Mouse (Mus musculus) lung, postnatal 4 days (tissue): ENCODE measurements around the gene Psma5.

Experiments used
- DNase-seq, 2 experiments: peaks; one replicate each; pipeline ENCODE4 v3.0.0; 2021

Psma5 gene

DNA sequence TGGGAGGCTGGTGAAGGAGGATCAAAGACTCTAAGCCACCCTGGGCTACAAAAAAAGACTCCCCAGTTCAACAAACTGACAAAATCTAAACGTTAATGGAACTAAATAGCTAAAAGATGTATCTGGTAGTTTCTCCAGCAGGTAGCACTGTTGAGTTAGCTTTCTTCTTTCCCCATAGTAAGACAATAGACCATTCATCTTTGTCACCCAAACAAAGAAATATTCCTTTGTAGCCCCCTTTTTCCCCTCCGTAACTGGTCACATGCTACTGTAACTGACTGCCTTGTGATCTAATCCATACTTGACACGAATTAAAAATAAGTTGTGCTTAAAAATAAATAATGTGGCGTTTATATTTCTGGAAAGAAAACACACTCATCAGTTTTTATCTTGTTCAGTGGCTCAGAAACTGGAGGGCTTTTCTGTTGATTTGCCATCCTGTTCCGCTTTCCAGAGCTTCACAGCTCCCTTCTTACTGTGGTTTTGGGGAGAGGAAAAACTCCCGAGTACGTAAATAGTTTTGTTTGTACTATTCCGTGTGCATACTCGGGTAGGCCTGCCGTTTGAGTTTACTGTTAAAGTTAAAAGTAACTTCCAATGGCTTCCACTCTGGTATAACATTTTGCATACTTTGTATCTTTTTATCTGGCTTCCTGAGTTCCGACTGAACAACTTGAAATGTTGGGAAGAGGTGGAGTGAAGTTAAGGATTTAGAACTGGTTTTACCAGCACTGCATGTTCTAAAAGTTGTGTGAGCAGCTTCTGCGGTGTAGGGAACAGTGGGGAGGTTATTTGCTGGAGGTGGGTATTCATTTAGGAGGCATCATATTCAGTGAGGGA, 25.9 kb downstream of the Psma5 start:
- no peak for DNase-seq

DNA sequence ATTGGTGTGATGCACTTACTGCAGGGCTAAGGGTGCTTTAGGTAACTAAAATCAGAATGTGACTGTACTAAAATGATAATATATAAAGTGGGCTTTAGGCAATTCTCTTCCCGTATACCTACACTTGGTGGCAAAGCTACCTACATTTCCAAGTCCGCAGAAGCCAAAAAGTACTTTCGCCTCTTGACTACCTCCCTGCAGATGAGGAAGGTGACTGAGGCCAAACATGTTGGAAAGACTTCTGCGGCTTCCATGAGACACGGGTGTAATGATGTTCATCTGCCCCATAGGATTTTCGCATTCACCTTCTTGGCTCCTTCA, 26.5 kb downstream of the Psma5 start:
- no peak for DNase-seq

DNA sequence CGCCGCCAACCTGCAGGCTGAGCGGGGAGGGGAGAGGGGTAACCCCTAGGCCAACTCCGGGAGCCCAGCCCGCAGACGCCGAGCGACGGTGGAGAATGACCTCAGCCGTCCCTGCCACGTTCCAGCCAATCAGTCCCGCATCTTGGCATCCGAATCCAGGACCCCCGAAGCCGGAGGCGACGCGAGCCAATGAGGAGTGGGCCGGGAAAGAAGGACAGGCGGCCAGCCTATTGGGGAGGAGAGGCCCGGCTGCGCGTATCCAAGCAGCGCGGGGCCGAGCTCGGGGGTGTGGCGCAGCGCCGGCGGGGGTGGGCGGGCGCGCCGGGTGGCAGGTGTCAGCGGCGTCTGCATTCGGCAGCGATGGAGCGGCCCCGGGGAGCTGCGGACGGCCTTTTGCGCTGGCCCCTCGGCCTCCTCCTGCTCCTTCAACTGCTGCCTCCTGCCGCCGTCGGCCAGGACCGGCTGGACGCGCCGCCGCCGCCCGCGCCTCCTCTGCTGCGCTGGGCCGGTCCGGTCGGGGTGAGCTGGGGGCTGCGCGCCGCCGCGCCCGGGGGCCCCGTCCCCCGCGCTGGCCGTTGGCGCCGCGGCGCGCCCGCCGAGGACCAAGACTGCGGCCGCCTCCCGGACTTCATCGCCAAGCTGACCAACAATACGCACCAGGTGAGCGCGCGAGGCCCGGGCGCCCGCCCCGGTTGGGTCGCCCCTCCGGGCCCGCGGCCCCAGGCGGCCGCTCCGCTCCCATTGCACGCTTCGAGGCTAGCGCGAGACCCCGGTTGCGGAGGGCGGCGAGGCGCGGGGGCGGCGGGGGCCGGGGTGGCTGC, 27.3 kb downstream of the Psma5 start, which contains the start of gene Sort1:
Gene Sort1 (plus strand): TSS at position 302 of the 821 bp plus-strand sequence.
- peak; percentile 89 to 95 for DNase-seq

DNA sequence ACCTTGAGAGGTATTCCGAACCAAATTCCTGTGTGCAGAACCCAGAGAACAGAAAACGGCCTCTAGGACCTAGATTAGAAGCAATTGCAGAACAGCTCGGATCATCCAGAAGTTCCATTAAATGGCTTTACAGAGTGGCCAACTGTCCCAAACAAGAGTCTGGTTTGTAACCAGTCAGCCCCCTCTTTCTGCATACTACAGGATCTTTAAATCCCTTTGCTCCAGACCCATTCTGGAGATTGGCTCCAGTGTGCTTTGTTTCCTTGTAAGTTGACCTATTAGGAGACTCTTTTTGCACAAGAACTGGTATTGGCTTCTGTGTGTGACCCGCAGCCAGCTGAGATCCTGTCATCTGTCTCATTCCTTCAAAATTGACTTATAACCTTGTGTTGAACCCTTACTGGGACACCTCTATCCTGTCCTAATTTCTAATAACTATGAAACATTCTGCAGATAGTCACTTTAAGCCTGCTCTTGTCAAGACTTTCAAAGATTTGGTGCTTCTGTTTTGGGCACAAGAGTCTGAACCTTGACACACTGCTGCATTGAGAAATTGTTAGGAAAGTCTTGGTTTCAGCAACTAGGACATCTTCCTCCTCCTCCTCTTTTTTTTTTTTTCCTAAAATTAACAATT, 28.5 kb downstream of the Psma5 start:
- no peak for DNase-seq

DNA sequence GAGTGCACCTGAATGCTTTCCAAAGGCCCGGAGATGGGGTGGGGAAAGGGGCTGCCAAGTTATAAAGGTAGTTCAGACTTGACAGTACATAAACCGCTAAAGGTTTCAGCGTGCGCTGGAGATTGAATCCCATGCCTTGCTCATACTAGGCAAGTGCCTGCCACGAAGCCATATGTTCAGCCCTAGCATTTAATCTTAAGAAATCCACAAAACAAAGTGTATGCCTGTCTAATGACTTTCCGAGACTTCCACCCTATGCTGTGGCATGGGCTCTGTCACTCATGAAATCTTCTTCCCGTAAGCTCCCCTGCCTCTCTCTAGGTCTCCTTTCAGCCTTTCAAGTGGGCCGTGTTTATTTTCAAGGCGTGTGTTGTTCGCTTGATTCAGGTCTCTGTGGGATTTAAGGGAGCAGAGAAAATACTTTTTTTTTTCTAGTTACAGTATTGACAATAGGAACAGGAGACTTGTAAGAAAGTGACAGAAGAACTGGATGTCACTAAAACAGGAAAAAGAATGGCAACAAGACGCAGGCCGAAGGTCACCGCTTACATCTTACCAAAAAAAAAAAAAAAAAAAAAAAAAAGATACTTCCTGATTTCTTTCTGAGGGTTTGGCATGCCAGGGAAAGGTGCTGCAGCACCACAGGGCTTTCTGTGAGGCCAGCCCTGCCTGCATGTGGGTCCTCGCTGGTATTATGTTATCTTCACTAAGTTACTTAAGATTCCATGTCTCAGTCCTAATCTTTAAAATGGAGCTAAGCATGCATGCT, 30.1 kb downstream of the Psma5 start:
- no peak for DNase-seq

DNA sequence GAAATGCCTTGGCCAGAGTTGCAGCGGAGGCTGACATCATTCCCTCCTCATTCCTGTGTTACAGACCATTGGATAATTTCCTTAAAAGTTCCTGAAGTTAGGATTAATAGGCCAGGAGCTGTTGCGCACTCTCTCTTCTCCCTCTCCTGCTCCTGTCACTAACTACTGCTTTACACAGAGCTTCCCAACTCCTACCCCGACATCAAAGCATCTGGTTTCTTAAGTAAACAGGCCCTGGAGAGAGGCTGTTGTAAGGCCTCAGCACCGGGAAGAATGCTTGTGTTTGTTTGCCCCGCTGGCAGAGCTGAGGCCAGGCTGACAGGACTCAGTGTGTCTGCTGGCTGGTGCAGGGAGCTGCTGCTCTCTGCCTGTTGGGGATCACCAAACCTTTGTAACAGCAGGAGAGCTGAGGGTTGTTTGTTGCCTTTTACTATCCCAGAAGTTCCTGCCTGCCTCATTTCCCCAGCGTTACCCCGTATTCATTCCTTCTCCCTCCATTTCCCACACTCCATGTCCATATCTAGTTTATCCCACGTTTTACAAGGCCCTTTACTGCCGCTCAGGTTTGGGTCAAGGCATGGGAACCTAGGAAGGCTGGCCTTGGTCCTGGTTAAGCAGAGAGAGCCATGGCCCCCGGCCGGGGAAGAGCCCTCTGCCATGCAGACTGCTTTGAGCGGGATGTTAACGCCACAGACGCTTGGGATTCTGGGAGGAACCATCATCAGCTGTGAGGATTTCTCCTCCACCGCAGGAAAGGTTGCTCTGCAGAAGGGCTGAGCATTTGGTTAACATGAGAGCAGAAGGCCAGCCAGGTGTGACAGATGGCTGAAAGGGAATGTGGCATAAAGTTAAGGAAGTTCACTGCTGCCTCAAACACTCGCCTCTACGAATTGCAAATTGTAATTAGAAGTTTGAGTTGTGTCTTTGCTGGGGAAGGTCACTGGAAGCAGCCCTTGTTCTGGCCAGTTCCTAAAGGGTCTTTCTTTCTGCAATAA, 31.4 kb downstream of the Psma5 start:
- DNase-seq = peak; percentile 66 to 87

DNA sequence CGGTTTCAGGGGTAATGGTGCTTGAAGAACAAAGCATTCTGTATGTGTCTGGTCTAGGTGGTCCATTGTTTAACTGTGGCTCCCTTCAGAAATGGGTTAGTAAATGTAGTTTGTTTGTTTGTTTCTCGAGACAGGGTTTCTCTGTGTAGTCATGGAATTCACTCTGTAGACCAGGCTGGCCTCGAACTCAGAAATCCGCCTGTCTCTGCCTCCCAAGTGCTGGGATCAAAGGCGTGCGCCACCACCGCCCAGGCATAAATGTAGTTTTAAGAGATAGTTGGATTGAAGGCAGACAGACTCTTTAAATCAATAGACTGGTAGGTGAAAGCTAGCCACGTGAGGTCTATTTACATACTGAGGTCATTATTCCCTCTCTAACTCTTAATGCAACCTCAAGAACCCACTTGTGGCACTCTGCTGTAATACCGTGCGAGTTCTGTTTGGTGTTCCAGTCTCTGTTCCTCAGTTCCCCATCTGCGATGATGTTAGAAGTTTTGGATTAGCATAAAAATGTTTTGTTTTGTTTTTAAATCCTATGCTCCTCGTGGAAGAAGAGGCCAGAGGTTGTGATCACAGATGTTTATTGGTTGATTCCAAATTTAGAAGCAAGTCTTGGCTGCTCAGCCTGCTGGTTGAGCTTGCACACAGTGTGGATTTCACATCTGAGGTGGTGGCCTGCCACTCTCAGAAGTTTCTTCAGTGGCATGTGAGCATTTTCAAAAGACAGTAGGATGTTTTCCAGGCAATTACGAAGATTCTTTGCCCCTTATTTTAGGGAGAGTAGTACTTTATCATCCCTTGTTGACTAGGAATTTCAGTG, 32.8 kb downstream of the Psma5 start:
- peak; percentile 23 to 35 for DNase-seq

DNA sequence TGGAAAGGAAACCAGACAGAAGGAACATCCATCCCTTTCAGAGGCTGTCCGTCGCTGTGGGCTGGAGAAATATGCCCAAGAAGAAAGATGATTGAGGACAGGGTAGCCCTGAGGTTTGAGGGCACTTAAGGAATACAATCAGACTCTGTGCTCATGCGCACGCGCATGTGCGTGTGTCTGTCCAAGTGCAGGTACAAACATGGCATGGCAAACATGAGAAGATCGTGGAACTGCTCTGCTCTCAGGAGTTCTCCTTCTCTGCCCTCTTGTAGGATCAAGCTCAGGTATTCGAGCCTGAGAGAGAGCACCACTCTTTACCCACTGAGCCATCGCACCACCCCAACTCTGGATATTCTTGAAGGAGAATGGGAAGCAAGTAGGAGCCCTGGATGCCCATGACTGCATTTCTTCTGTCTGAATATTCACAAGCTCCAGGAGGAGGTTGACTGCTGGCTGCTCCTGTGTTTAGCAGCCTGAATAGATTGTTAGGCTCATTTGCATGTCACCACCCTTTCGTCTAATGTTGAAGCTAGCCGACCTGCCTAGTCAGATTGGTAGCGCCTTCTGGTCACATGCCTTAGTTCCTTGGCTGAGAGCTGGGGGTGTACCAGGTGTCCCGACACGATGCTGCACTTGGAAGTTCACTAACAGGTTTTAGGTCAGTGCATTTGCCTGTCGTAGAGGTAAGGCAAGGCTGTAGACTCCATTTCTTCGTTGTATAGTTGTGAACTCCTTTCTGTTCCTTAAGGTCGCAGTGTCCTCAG, 34.5 kb downstream of the Psma5 start:
- DNase-seq = peak in 1 of 2 experiments; percentile 54

DNA sequence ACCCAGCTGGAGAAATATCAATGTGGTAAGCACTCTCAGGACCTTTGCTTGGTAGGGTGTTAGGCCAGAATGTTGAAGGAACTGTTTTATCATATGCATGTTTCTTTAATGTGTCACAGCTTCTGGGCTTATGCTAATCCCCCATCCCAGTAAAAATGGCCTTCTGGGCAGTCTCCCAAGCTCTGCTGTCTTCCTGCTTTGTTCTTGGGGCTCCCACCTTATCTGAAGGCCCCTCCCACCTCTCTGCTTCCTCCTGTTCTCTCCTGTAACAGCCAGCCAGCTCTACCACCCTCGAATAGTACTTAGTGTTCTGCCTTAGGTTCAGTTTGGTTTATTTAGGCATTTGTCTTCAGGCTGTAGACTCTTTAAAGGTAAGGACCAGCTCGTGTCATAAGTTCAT, 37.7 kb downstream of the Psma5 start:
- peak; percentile 28 to 33 for DNase-seq

DNA sequence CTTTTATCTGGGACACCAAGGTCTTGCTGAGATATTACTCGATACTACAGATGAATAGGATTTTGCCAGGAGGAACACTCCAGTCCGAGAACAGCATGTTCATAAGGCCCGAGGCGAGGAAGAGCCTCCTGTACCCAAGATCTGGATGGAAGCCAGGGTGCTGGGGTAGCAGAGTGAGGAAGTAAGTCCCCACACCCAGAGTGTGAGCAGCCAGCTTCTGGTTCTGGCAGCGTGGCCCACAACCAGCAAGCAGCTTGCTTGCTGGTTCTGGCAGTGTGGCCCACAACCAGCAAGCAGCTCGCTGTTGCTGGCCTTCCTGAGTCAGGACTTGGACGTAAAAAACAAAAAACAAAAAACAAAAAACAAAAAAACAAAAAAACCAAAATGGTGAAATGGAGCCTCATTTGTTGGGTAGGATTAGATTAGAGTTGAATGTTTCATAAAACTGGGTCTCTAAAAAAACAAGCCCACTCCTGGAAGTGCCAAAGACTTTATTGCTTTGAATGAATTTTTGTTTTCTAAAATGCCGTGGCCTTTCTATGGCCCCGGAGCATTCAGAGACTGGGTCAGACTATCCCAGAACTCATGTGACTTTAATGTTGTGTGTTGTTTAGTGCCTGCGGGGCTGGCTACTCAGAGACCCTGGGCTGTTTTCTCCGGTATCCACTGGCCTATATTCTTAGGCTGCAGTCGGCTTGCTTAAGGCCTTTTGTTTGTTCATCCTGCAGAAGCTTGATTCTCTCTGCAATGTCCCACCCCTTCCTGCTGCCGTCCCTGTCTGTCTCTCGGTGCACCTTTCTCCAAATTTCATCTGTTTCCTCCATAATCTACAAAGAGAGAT, 38.9 kb downstream of the Psma5 start:
- peak; percentile 65 to 69 for DNase-seq

DNA sequence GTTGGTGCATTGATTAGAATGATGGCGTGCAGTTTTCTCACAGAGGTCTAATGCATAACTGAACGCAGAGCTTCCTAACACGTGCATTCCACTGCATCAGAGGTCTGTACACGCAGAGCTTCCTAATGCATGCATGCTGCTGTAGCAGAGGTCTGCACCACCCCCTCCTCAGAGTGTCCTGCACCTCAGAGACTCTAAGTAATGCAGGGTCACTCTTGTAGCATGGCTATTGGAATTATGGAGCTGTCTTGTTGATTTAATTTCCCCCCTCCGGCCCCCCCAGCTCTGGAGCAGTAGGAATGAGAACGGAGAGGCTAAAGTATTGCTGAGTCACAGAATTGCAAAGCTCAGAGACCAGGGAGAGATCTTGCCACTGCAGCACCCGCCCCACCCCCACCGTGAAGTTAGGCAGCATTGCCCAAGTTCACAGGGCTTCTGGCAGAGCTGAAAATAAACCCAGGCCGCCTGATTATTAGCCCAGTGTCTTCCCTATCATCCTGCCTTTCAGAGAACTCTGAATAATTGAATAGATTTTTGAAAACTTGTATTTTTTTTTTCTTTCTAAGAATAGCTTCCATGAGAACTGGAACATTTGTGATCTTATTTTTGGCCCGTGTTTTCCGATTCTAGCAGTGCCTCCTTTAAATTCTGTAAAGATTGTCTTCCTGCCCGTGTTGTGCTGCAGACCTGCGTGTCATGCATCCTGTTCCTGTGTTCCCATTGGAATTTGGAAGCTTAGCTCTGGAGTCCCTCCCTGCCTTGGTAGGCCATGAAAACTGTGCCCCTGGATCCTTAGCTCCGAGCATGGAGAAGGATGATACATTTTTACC, 39.7 kb downstream of the Psma5 start:
- DNase-seq = peak; percentile 68 to 75

DNA sequence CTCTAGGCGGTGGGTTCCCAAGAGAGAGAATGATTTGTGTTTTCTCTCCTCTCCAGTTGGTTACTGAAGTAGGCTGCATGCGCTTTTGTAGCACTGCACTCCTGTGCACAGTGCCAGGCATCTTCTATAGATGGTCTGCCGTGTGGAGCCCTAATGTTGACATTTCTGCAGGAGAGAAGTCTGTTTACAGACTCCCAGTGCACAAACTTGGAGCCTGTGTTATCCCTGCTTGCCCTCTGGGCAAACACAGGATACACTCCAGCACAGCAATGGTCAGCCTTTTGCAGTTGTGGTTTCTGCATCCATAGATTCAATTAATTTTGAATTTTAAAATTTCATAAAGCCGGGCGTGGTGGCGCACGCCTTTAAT, 40.3 kb downstream of the Psma5 start:
- DNase-seq = no peak

DNA sequence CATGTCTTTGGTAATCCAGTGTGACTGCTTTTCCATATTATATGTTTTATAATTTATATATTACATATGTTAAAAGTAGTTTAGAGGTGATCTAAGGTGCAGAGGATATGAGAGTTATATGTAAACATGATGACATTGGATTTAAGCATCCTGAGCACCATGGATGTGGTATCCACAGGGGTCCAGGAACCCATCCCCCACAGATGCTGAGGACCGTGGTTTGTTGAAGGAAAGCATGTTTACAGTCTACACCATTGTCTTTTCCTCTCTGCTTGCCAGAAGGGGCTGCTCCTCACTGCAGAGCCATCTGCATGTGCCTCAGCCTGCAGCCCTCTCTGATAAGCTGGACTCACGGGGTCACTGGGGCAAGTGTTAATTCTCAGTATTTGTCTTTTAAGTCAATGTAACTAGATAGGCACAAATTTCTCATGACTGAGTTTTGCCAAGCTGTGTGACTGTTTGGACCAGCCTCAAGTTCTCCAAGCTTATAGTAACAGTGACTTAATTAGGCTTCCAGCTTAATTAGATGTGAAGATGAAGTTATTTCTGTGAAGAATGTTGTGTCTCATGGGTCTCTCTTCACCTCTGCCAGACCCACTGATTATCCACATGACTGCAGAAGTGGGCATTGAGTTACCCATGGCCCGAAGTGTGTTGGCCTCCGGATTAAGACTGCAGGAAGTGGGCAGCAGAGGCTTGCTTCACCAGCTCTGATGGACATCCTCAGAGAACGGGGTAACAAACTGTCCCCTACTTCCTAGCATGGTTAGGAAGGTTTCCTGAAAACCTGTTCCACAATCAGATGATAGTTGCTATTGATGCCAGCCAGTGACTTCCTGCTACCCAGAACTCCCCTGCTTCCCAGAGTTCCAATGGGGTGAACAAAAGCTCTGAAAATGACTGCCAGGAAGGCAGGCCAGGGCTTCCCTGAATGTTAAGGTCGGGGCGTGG, 41.2 kb downstream of the Psma5 start:
- peak; percentile 17 to 31 for DNase-seq

DNA sequence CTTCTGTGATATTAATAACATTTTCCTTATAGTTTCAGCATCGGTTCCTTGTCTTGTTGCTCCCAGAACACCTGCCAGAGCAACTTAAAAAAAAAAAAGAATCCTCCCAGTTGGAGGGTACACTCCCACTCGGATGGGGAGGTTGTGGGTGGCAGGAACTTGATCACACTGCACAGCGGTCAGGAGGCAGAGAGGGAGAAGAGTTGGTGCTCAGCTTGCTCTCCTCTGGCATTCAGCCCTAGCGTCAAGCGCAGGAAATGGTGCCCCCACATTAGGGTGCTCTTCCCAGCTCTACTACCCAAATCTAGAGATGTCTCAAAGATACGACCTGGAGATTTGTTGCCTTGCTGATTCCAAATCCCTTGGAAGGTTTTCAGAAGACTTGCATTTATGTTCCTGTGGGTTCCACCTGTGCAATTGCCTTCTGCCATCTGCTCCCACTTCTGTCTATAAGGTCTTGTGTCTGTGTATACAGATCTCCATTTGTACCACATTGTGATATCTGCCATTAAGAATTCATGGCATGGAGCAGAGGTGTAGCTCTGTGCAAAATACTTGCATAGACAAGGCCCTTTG, 43.8 kb downstream of the Psma5 start:
- DNase-seq = no peak

DNA sequence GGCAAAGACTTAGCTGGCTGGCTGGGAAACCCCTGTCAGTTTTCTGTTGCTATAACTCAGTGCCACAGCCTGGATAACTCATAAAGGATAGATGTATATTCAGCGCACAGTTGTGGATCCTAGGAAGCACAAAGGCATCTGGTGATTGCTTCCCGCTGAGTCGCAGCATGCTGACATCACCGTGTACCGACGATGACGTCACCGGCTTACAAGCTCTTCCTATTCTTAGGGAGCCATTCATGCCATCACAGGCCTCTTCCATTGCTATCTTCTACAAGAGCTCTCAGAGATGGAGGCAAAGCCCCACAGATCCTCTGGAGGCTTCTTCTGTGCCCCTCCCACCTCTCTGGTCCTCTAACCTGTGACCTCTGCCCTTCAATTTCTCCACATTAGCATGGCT, 47.0 kb downstream of the Psma5 start:
- DNase-seq = no peak

DNA sequence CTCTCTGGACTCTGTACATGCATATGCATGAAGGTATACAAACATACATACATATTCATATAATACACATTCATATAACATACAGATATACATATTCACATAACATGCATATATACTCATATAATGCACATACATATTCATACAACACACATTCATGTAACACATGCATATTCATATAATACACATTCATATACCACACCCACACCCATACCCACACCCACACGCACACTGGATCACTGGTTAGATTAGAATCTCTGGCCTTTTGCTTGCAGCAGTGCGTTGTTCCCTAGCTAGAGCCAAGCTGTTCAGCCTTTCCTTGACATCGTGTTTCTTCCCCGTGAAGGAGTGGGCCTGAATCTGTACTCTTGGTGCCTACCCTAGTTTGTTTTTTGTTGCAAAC, 48.0 kb downstream of the Psma5 start:
- no peak for DNase-seq
